Mouse (Mus musculus) CH12.LX (cell line): ENCODE measurements around the gene Fut1.

Experiments used
- CHD1 ChIP-seq: IDR thresholded peaks from 2 replicates; pipeline ENCODE4 v1.6.1; 2012; ENCODE audit warnings: low read depth, low read length, improper control_type of control experiment, inconsistent platforms
- SIN3A ChIP-seq: IDR thresholded peaks from 2 replicates; pipeline ENCODE4 v1.6.1; 2012; ENCODE audit warnings: low read length, improper control_type of control experiment, inconsistent platforms

GRCm38 (mm10) chr7:45641391-45642040, 24.4 kb downstream of the Fut1 start:
- TF ChIP-seq SIN3A = no peak
- no peak for TF ChIP-seq CHD1
